Mouse (Mus musculus) limb, embryonic 14.5 days (tissue): ENCODE measurements around the gene Atxn1. TPM values are rescaled to one million over a fixed set of nuclear protein-coding genes. Genes with fewer than 3 reads are reported as not detected.

Experiments used
- ATAC-seq: fragments of 200-750 bp; cut with Nextera tagmentation; 2 replicates; pipeline ENCODE4 v1.8.0; 2017; ENCODE audit warnings: low read depth, moderate number of reproducible peaks, moderate TSS enrichment; ENCODE audit not compliant: low FRiP score
- DNase-seq: peaks from one replicate; pipeline ENCODE4 v3.0.0-alpha.2; 2015; ENCODE audit warnings: low spot score
- H3K27ac ChIP-seq: fragments of 300-500 bp; sonication (generic); replicated peaks from 2 replicates; pipeline ENCODE4 v1.5.1; 2014; ENCODE audit warnings: low read depth, mild to moderate bottlenecking, low read length, moderate library complexity, mixed read lengths
- H3K27me3 ChIP-seq: fragments of 300-500 bp; sonication (generic); 2 replicates; pipeline ENCODE4 v1.6.1; 2014; ENCODE audit warnings: low read length, mixed read lengths; ENCODE audit not compliant: control insufficient read depth, insufficient read depth
- H3K36me3 ChIP-seq: fragments of 300-500 bp; sonication (generic); 2 replicates; pipeline ENCODE4 v1.6.1; 2014; ENCODE audit warnings: mild to moderate bottlenecking, low read length, moderate library complexity, mixed read lengths; ENCODE audit not compliant: control insufficient read depth, insufficient read depth
- H3K4me1 ChIP-seq: fragments of 300-500 bp; sonication (generic); 2 replicates; pipeline ENCODE4 v1.6.1; 2014; ENCODE audit warnings: antibody characterized with exemption, low read length, mixed read lengths; ENCODE audit not compliant: control insufficient read depth, insufficient read depth
- H3K4me2 ChIP-seq: fragments of 300-500 bp; sonication (generic); replicated peaks from 2 replicates; pipeline ENCODE4 v1.6.1; 2014; ENCODE audit warnings: low read depth, mild to moderate bottlenecking, low read length, moderate library complexity; ENCODE audit not compliant: severe bottlenecking
- H3K4me3 ChIP-seq: fragments of 300-500 bp; sonication (generic); replicated peaks from 2 replicates; pipeline ENCODE4 v1.5.1; 2014; ENCODE audit warnings: low read length
- H3K9ac ChIP-seq: fragments of 300-500 bp; sonication (generic); 2 replicates; pipeline ENCODE4 v1.6.1; 2014; ENCODE audit warnings: mild to moderate bottlenecking, low read depth, low read length, moderate library complexity; ENCODE audit not compliant: severe bottlenecking
- H3K9me3 ChIP-seq: fragments of 300-500 bp; sonication (generic); 2 replicates; pipeline ENCODE4 v1.6.1; 2016; ENCODE audit warnings: low read length; ENCODE audit not compliant: control insufficient read depth
- POLR2A ChIP-seq: fragments of 200-500 bp; IDR thresholded peaks from 2 replicates; pipeline ENCODE4 v1.8.0; 2012; ENCODE audit warnings: inconsistent platforms, mild to moderate bottlenecking, moderate library complexity, borderline replicate concordance; ENCODE audit not compliant: insufficient read depth, insufficient read length; ENCODE audit errors: extremely low read depth
- WGBS: fragments of 180-500 bp; shearing (Covaris S2); extraction: QIAGEN DNeasy Blood & Tissue Kit; methylation state at CpG from one replicate; pipeline ENCODE4 v1.1.7; 2014; 5-methylcytosine and 5-hydroxymethylcytosine counted together
- polyA plus RNA-seq, 2 experiments: library from polyadenylated mRNA; depleted of rRNA in 1 of 2; stranded (reverse) in 1 of 2; unstranded in 1 of 2; fragments of >200 nt; fragmentation: Nextera tagmentation in 1 of 2; extraction: Ambion mirVana in 1 of 2; gene quantifications; 2 replicates each; pipeline versions ENCODE4 v1.2.1 to v1.2.3; 2012 to 2014

Atxn1 gene
- polyA plus RNA-seq, 2 experiments, result 3.3 to 5.3 TPM

GRCm38 (mm10) chr13:45524791-45525435 is 439.9 kb downstream of the Atxn1 start:
- ATAC-seq, result no peak

GRCm38 (mm10) chr13:45524305-45524704 is 440.5 kb downstream of the Atxn1 start:
- Histone ChIP-seq H3K4me2 (no peak overlapping the region), H3K36me3 (no peaks in the 10 kb centered on the region), H3K4me1 (no peaks in the 10 kb centered on the region), H3K4me3 (no peak overlapping the region), H3K27ac (no peak overlapping the region), H3K27me3 (no peaks in the 10 kb centered on the region), H3K9ac (no peak overlapping the region), H3K9me3 (no peaks in the 10 kb centered on the region)
- ATAC-seq, result no peak
- 48% methylated on average over 3 of the region's 3 CpGs for WGBS
- no peak for TF ChIP-seq POLR2A
- DNase-seq, result no peak

More at GRCm38 (mm10) chr13:45524791-45525435, 439.9 kb downstream of the Atxn1 start:
- no peaks in the 10 kb centered on the region for H3K27me3 ChIP-seq
- H3K4me2 ChIP-seq, result no peak overlapping the region
- no peak overlapping the region for H3K9ac ChIP-seq
- no peaks in the 10 kb centered on the region for H3K9me3 ChIP-seq
- H3K4me3 ChIP-seq, result no peak overlapping the region
- no peak overlapping the region for H3K27ac ChIP-seq
- H3K36me3 ChIP-seq, result no peaks in the 10 kb centered on the region
- no peak for DNase-seq
- TF ChIP-seq POLR2A, result no peak
- WGBS, result 88% methylated on average over 6 of the region's 6 CpGs
- H3K4me1 ChIP-seq, result no peaks in the 10 kb centered on the region

- ATAC-seq (peak; percentile 80), DNase-seq (peak; percentile 59)
- Histone ChIP-seq H3K27me3 (no peaks in the 10 kb centered on the region), H3K4me1 (peaks cover 31% of the 10 kb centered on the region), H3K27ac (0 out of 2 replicates have a peak overlapping the region, but pooled peaks have one; percentile 27), H3K4me2 (peak overlapping the region; percentile 45), H3K9ac (0 out of 2 replicates have a peak overlapping the region, but pooled peaks have one; percentile 25), H3K9me3 (no peaks in the 10 kb centered on the region), H3K4me3 (peak overlapping the region; percentile 16), H3K36me3 (no peaks in the 10 kb centered on the region)
- TF ChIP-seq POLR2A, result no peak
- WGBS, result 5% methylated on average over 24 of the region's 24 CpGs
These were observed 448.1 kb downstream of the Atxn1 start for GRCm38 (mm10) chr13:45516501-45517393.

GRCm38 (mm10) chr13:45514832-45515422 is 449.9 kb downstream of the Atxn1 start:
- Histone ChIP-seq H3K9ac (no peak overlapping the region), H3K27me3 (no peaks in the 10 kb centered on the region), H3K4me2 (no peak overlapping the region), H3K4me3 (no peak overlapping the region), H3K9me3 (no peaks in the 10 kb centered on the region), H3K27ac (no peak overlapping the region), H3K4me1 (peaks cover 31% of the 10 kb centered on the region), H3K36me3 (no peaks in the 10 kb centered on the region)
- ATAC-seq (no peak), DNase-seq (no peak)
- no peak for TF ChIP-seq POLR2A
- WGBS, result 38% methylated on average over 8 of the region's 8 CpGs

- H3K27ac ChIP-seq, result no peak overlapping the region
- no peaks in the 10 kb centered on the region for H3K9me3 ChIP-seq
- no peak overlapping the region for H3K9ac ChIP-seq
- 91% methylated on average over 5 of the region's 5 CpGs for WGBS
- H3K27me3 ChIP-seq, result no peaks in the 10 kb centered on the region
- peaks cover 31% of the 10 kb centered on the region for H3K4me1 ChIP-seq
- H3K4me2 ChIP-seq, result no peak overlapping the region
- TF ChIP-seq POLR2A, result no peak
- no peak overlapping the region for H3K4me3 ChIP-seq
- no peak for DNase-seq
- no peak for ATAC-seq
- H3K36me3 ChIP-seq, result no peaks in the 10 kb centered on the region
These were observed 450.7 kb downstream of the Atxn1 start for GRCm38 (mm10) chr13:45514115-45514514.
